Mouse (Mus musculus): ENCODE results near the gene 1700028P14Rik. TPM values are rescaled to one million over a fixed set of nuclear protein-coding genes. Genes with fewer than 3 reads are reported as not detected.
A peak's percentile ranks its signal among the peaks of the same experiment; 100 is the strongest.

The 1700028P14Rik gene
- polyA plus RNA-seq, 1 experiment = 2.1 TPM

- DNase-seq = no peak
- TF ChIP-seq CTCF (IDR thresholded peaks at IDR 0.05; ENCODE audit: insufficient read depth, low read length) (no peak), POLR2A (IDR thresholded peaks at IDR 0.05; ENCODE audit: borderline replicate concordance, extremely low read depth, low read depth, low read length) (no peak)
- Histone ChIP-seq H3K4me3 (replicated peaks; ENCODE audit: extremely low read depth, low read depth, low read length) (no peak overlapping the region), H3K4me1 (ENCODE audit: control insufficient read depth, insufficient read depth, low read length) (no peaks in the 10 kb centered on the region)
- 74% methylated on average over 11 of the region's 11 CpGs for WGBS
These were observed 20.8 kb downstream of the 1700028P14Rik start for GRCm38 (mm10) chr19:23631611-23632492.

DNA sequence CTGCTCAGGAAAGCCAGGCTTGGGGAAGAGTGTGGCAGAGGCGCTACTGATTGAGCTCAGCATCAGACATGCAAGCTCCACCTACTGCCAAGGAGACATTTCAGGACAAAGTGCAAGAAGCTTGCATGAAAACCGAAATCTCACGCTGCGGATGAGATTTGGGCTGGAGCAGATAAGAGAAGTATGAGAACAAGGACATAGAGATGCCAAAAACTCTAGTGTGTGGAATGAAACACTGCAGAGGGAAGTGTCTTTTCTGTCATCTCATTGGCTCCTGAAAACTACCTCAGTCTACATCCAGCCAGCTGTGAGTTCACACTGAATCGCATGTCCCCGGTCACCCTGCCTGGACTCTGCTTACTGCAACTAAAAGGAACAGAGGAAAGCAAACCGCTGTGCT lies 38.3 kb downstream of the 1700028P14Rik start:
- no peaks in the 10 kb centered on the region for H3K4me1 ChIP-seq (ENCODE audit: control insufficient read depth, insufficient read depth, low read length)
- H3K4me3 ChIP-seq (replicated peaks; ENCODE audit: extremely low read depth, low read depth, low read length) = no peak overlapping the region
- DNase-seq = no peak
- TF ChIP-seq CTCF (IDR thresholded peaks at IDR 0.05; ENCODE audit: insufficient read depth, low read length) (no peak), POLR2A (IDR thresholded peaks at IDR 0.05; ENCODE audit: borderline replicate concordance, extremely low read depth, low read depth, low read length) (no peak)
- WGBS = 57% methylated on average over 7 of the region's 7 CpGs

DNA sequence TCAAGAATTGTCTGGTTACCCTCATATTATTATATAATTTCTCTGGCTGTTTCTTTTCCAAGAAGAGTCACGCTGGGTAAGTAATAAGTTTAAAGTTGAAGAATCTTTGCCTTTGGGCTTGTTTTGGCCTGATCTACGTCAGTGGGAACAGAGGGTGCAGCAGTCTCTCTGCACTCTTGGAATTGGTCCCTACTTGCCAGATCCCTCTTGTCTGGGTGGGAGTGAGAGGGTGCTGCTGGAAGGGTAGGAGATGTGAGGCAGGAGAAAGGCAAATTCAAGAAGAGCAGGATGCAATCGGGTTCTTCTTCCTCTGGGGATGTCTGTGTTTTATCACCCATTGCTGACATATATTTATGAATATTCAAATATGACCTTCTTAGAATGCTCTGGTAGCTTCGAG lies 42.9 kb downstream of the 1700028P14Rik start:
- Histone ChIP-seq H3K4me1 (ENCODE audit: control insufficient read depth, insufficient read depth, low read length) (no peaks in the 10 kb centered on the region), H3K4me3 (replicated peaks; ENCODE audit: extremely low read depth, low read depth, low read length) (no peak overlapping the region)
- WGBS = 68% methylated on average over 4 of the region's 4 CpGs
- TF ChIP-seq POLR2A (IDR thresholded peaks at IDR 0.05; ENCODE audit: borderline replicate concordance, extremely low read depth, low read depth, low read length) = no peak
- no peak for TF ChIP-seq CTCF (IDR thresholded peaks at IDR 0.05; ENCODE audit: insufficient read depth, low read length)
- DNase-seq = no peak

DNA sequence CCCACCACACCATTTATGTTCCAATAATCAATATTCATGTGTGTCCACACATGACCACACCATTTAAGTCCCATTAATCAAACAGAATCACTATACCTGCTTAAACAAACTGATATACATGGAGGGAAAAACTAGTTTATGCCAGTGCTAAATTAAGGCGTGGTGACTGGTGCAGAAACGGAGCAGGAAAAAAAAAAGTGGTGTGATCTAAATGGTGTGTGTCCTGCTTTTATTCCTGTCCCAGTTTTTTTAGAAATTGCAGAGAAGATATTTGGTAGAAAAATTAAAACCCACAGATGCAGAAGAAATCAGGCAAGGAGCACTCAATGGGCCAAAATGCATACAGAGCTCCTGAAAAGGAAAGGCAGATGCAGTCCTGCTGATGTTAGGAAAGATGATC lies 44.7 kb downstream of the 1700028P14Rik start:
- TF ChIP-seq CTCF (IDR thresholded peaks at IDR 0.05; ENCODE audit: insufficient read depth, low read length) (no peak), POLR2A (IDR thresholded peaks at IDR 0.05; ENCODE audit: borderline replicate concordance, extremely low read depth, low read depth, low read length) (no peak)
- Histone ChIP-seq H3K4me1 (ENCODE audit: control insufficient read depth, insufficient read depth, low read length) (no peaks in the 10 kb centered on the region), H3K4me3 (replicated peaks; ENCODE audit: extremely low read depth, low read depth, low read length) (no peak overlapping the region)
- WGBS = 81% methylated on average over 2 of the region's 2 CpGs
- DNase-seq = no peak

GRCm38 (mm10) chr19:23594950-23595349 lies 57.7 kb downstream of the 1700028P14Rik start:
- Histone ChIP-seq H3K4me1 (ENCODE audit: control insufficient read depth, insufficient read depth, low read length) (no peaks in the 10 kb centered on the region), H3K4me3 (replicated peaks; ENCODE audit: extremely low read depth, low read depth, low read length) (no peak overlapping the region)
- TF ChIP-seq CTCF (IDR thresholded peaks at IDR 0.05; ENCODE audit: insufficient read depth, low read length) = no peak
- DNase-seq = no peak
- 84% methylated on average over 3 of the region's 3 CpGs for WGBS

- DNase-seq = no peak
- 67% methylated on average over 11 of the region's 11 CpGs for WGBS
- no peak overlapping the region for H3K4me3 ChIP-seq (replicated peaks; ENCODE audit: extremely low read depth, low read depth, low read length)
- no peaks in the 10 kb centered on the region for H3K4me1 ChIP-seq (ENCODE audit: control insufficient read depth, insufficient read depth, low read length)
- TF ChIP-seq POLR2A (IDR thresholded peaks at IDR 0.05; ENCODE audit: borderline replicate concordance, extremely low read depth, low read depth, low read length) (no peak), CTCF (IDR thresholded peaks at IDR 0.05; ENCODE audit: insufficient read depth, low read length) (no peak)
These were observed 73.8 kb downstream of the 1700028P14Rik start for GRCm38 (mm10) chr19:23578606-23579355.

DNA sequence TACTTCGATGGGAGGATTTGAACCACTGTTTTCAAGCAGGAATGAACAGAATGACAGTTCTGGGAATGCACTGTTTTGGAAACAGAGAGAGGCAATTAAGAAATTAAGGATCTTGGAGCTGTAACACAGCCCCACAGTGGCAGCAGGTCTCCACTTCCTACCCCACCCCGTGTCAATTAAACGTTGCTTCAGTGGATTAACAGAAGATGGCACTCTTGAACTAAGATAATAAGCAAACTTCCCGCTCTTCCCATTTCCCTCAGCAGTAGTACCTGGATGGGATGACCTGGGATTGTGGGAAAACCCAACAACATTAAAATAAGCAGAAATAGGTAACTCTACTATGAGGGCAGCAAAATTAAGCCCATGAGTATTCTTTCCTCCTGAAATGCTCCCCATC lies 75.9 kb downstream of the 1700028P14Rik start:
- TF ChIP-seq CTCF (IDR thresholded peaks at IDR 0.05; ENCODE audit: insufficient read depth, low read length) (0 out of 2 replicates have a peak, but pooled peaks have one; percentile 3), POLR2A (IDR thresholded peaks at IDR 0.05; ENCODE audit: borderline replicate concordance, extremely low read depth, low read depth, low read length) (no peak)
- WGBS = 36% methylated on average over 4 of the region's 4 CpGs
- DNase-seq = no peak
- H3K4me3 ChIP-seq (replicated peaks; ENCODE audit: extremely low read depth, low read depth, low read length) = no peak overlapping the region
- no peaks in the 10 kb centered on the region for H3K4me1 ChIP-seq (ENCODE audit: control insufficient read depth, insufficient read depth, low read length)

DNA sequence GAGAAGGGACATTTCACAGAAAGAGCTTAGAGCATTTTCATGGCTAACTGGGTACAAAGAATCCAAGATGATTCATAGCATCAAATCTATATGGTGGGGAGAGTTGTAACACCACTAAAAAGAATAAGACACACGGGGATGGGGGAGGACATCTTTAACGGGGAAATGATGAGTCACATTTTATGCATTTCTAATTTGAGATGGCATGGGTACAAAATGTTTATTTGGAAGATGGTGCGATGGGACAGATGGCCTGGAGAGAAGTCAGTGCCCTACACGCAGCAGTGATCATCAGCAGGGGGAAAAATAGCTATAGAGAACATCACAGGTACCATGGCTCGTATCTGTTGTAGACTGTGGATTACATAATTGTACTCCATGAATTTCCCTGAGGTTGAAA lies 88.9 kb downstream of the 1700028P14Rik start:
- DNase-seq = no peak
- H3K4me3 ChIP-seq (replicated peaks; ENCODE audit: extremely low read depth, low read depth, low read length) = no peak overlapping the region
- 68% methylated on average over 5 of the region's 5 CpGs for WGBS
- TF ChIP-seq POLR2A (IDR thresholded peaks at IDR 0.05; ENCODE audit: borderline replicate concordance, extremely low read depth, low read depth, low read length) (no peak), CTCF (IDR thresholded peaks at IDR 0.05; ENCODE audit: insufficient read depth, low read length) (no peak)
- no peaks in the 10 kb centered on the region for H3K4me1 ChIP-seq (ENCODE audit: control insufficient read depth, insufficient read depth, low read length)

- WGBS = 87% methylated on average over 4 of the region's 4 CpGs
These were observed 90.0 kb downstream of the 1700028P14Rik start for GRCm38 (mm10) chr19:23562588-23562987.

More at GRCm38 (mm10) chr19:23562588-23562987, 90.0 kb downstream of the 1700028P14Rik start:
- no peak for TF ChIP-seq CTCF (IDR thresholded peaks at IDR 0.05; ENCODE audit: insufficient read depth, low read length)
- no peak for TF ChIP-seq POLR2A (IDR thresholded peaks at IDR 0.05; ENCODE audit: borderline replicate concordance, extremely low read depth, low read depth, low read length)
- no peak overlapping the region for H3K4me3 ChIP-seq (replicated peaks; ENCODE audit: extremely low read depth, low read depth, low read length)
- H3K4me1 ChIP-seq (ENCODE audit: control insufficient read depth, insufficient read depth, low read length) = no peaks in the 10 kb centered on the region
- DNase-seq = no peak

Measured in lung, adult 2 months (tissue).